Mouse (Mus musculus): ENCODE data around the gene Smim24.

Gene Smim24

GRCm38 (mm10) chr10:81441019-81441418, 48.2 kb downstream of the Smim24 start:
- DNase-seq, result peak in 1 of 2 experiments; percentile 10
